Mouse (Mus musculus): ENCODE measurements around the gene Tube1.

DNA sequence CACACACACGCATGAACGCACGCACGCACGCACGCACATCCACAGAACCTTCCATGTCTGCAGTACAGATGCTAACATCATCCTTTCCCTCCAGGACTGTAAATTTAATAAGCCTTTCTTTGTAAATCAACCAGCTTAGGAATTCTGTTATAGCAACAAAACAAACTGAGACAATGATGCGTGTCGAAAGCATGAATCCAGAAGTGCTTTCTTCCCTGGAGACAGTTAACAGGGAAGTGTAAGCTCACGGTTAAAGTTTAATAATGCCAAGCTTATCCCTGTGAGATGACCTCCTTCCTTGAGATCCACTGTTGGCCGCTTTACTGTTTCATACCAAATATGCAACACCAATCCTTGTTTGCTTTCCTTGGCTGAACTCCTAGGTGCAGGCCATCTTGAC, 35.0 kb upstream of the Tube1 start:
- TF ChIP-seq CTCF (IDR thresholded peaks at IDR 0.05; ENCODE audit: insufficient read depth, low read length), result no peak
- no peak for TF ChIP-seq POLR2A (IDR thresholded peaks at IDR 0.05; ENCODE audit: borderline replicate concordance, extremely low read depth, low read depth, low read length)
